Mouse (Mus musculus): Measurements from ENCODE around the gene Nat8f6. TPM values are rescaled to one million over a fixed set of nuclear protein-coding genes. Genes with fewer than 3 reads are reported as not detected.

Nat8f6 gene
- not detected in 2 replicates for total RNA-seq (2023)

GRCm38 (mm10) chr6:85820837-85821236, at the start of gene Nat8f6, which contains the start of gene Nat8f5:
TSS of gene Nat8f6 (minus strand) at chr6:85820954.
TSS of gene Nat8f5 (minus strand) at chr6:85820972.

GRCm38 (mm10) chr6:85869006-85869405, 48.3 kb upstream of the Nat8f6 start, which contains the start of gene Nat8f2:
TSS of gene Nat8f2 (minus strand) at chr6:85869158.

GRCm38 (mm10) chr6:85831796-85832321, 11.1 kb upstream of the Nat8f6 start, which contains the start of gene Nat8:
TSS of gene Nat8 (minus strand) at chr6:85832082.

GRCm38 (mm10) chr6:85765532-85765931, 55.2 kb downstream of the Nat8f6 start, which contains the start of gene Nat8f3:
TSS of gene Nat8f3 (minus strand) at chr6:85765754.

Other genes starting within 250 kb of the Nat8f6 start
- 6.1 and 8.6 TPM in 2 replicates for gene Alms1, start 233.4 kb downstream of the Nat8f6 start, total RNA-seq (2023)
- gene Nat8f7, start 107.7 kb downstream of the Nat8f6 start, total RNA-seq (2023): not detected in 2 replicates
- not detected in 2 replicates for gene Nat8f3, start 55.2 kb downstream of the Nat8f6 start, total RNA-seq (2023)
- gene Nat8f5, start within 50 bp of the Nat8f6 start, total RNA-seq (2023): not detected in 2 replicates
- gene Nat8, start 11.1 kb upstream of the Nat8f6 start, total RNA-seq (2023): not detected in 2 replicates
- not detected in 2 replicates for gene Nat8f2, start 48.2 kb upstream of the Nat8f6 start, total RNA-seq (2023)
- 0.32 and 0.59 TPM in 2 replicates for gene Nat8f4, start 83.9 kb upstream of the Nat8f6 start, total RNA-seq (2023)
- 6.8 TPM in 2 replicates for gene Tprkb, start 90.9 kb upstream of the Nat8f6 start, total RNA-seq (2023)
- 0.93 and 1.7 TPM in 2 replicates for gene Nat8f1, start 94.7 kb upstream of the Nat8f6 start, total RNA-seq (2023)
- 148 and 168 TPM in 2 replicates for gene Dusp11, start 140.7 kb upstream of the Nat8f6 start, total RNA-seq (2023)
- gene Figla, start 195.2 kb upstream of the Nat8f6 start, total RNA-seq (2023): not detected in 2 replicates
- gene Add2, start 207.7 kb upstream of the Nat8f6 start, total RNA-seq (2023): 1.2 and 2.7 TPM in 2 replicates